Mouse (Mus musculus): ENCODE measurements around the gene Kpna7.

The Kpna7 gene

DNA sequence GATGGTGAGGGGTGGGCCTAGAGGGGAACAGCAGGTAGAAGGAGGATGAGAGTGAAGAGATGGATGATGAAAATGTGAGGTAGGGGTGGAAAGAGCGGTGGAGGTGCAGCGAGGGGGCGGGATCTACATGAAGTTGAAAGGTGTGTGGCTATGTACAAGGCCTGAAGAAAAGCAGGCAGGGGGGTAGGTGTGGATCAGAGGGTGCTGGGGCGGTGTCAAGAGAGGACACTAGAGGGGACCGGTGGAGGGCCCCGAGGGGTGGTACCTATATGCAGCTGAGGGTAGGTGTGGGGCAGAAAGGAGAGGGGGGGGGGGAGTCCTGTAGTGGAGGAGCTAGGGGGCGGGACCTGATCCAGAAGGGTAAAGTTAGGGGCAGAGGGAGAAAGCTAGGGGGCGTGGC is 119.4 kb downstream of the Kpna7 start:
- DNase-seq (ENCODE audit: low spot score): no peak

GRCm38 (mm10) chr5:144963817-144964261 is 120.0 kb downstream of the Kpna7 start:
- peak; percentile 68 for DNase-seq (ENCODE audit: low spot score)

DNA sequence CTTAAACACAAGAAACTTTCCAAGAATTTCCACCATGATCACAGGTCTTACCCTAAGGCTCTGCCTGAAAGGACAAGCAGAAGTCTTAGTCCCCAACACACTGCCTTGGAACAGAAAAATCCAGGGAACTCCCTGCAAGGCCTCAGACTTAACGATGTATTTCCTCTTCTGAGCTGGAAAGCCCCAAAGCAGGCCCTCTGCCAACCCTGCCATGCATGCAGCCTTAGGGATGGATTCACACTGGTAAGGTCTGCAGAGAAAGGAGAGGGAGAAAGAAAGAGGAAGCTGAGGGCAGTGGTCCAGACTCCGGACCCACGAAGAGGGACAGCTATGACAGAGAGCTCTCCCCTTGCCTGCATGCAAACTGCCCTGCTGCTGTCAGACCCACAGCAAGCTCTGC is 120.4 kb downstream of the Kpna7 start:
- no peak for DNase-seq (ENCODE audit: low spot score)

GRCm38 (mm10) chr5:144958271-144958670 is 125.6 kb downstream of the Kpna7 start:
- DNase-seq (ENCODE audit: low spot score): no peak

GRCm38 (mm10) chr5:144954432-144954831 is 129.4 kb downstream of the Kpna7 start:
- no peak for DNase-seq (ENCODE audit: low spot score)

GRCm38 (mm10) chr5:144952592-144952991 is 131.2 kb downstream of the Kpna7 start:
- no peak for DNase-seq (ENCODE audit: low spot score)

GRCm38 (mm10) chr5:144950428-144951051 is 133.3 kb downstream of the Kpna7 start:
- no peak for DNase-seq (ENCODE audit: low spot score)

GRCm38 (mm10) chr5:144949856-144950255 is 134.0 kb downstream of the Kpna7 start:
- no peak for DNase-seq (ENCODE audit: low spot score)

DNA sequence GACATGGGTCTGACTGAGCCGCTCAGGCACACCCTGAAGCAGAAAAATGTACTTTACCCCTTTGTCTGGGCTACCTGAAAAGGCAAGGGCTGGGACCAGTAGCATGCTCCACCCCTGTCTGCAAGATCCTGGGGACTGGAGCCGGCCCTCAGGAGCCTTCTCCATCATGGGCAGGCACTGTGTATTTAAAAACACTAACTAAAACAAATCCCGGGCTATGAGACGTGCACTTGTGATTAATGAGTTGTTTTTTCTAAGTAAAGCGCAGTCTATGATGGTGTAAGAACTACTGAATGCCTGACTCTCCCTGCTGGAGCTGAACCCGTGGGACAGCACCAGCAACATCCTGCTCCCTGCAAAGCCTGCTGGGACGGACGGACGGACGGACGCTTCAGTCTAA is 135.4 kb downstream of the Kpna7 start:
- DNase-seq (ENCODE audit: low spot score): no peak

GRCm38 (mm10) chr5:144948002-144948401 is 135.8 kb downstream of the Kpna7 start:
- no peak for DNase-seq (ENCODE audit: low spot score)

GRCm38 (mm10) chr5:144946032-144946431 is 137.8 kb downstream of the Kpna7 start:
- no peak for DNase-seq (ENCODE audit: low spot score)

DNA sequence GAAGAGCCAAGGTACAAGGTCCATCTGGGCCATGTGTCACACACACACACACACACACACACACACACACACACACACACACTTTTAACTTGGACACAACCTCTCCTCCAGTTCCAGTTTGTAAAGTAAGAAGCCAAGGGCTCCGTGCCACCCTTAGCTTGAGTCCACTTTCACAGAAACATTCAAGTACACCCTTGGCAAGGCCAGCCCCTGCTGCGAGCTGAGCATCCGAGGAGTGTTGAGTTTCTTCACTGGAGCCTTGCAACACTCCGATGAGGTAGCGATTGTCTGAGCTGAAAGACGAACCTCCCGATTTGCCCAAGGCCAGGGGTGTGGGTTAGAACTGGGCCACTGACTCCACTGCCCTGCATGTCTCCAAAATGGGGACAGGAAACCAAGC is 138.9 kb downstream of the Kpna7 start:
- DNase-seq (ENCODE audit: low spot score): no peak

DNA sequence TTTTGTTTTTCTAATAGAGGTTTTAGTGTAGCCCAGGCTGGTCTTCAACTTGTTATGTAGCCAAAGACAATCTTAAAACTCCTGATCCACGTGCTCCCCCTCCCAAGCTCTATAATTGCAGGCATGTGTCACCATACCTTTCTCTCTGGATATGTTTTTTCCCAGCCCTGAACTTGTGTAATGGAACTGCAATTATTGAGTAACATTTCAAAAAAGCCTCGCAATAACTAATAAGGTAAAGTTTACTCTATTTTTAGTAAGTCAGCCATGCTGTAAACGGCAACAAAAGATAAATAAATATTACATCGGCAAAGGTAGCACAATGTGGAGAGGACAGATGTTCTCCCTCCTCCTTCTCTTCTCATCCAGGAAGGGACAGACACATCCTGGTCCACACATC is 139.5 kb downstream of the Kpna7 start:
- no peak for DNase-seq (ENCODE audit: low spot score)

GRCm38 (mm10) chr5:144943346-144943745 is 140.5 kb downstream of the Kpna7 start:
- no peak for DNase-seq (ENCODE audit: low spot score)

DNA sequence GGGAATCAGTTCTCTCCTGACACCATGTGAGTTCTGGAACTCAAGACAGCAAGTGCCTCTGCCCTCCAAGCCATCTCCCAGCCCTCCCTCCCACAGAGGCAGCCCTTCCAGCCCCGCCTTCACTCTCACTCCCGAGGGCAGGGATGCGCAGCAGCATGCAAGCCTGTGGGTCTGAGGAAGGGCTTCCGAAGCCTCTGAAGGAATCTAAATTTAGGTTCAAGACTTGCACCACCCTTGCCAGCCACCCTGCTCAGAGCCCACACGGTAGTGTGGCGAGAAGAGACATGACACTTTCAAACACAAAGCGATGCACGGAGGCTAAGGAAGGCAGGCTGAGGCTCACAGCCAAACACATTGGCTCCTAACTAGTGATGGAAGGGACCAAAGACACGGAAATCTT is 141.4 kb downstream of the Kpna7 start:
- no peak for DNase-seq (ENCODE audit: low spot score)

- DNase-seq (ENCODE audit: low spot score): no peak
These were observed 142.9 kb downstream of the Kpna7 start for GRCm38 (mm10) chr5:144940904-144941303.

DNA sequence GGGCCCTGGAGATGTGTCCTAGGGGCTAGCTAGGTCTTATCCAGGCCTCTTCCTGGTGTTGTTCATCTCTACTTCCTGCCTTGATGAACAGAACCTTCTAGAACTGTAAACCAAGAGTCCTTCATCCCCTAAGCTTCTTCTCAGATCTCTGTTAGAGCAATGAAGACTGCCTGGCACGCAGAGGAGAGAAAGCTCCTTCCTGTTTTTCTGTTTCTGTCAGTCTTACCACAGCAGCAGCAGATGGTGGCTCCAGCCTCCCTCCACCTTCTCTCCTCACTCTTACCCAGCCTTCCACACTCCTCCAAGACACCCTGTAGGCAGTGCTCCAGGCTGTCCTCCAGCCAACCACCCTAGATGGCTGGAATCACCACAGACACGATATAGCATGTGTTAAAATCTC is 146.5 kb downstream of the Kpna7 start:
- no peak for DNase-seq (ENCODE audit: low spot score)

Data from retina, embryonic 14.5 days (tissue).